Mouse (Mus musculus) inflammation-experienced regulatory T-cells, adult 16 weeks (primary cell): ENCODE data around the gene H2al1k. TPM values are rescaled to one million over a fixed set of nuclear protein-coding genes. Genes with fewer than 3 reads are reported as not detected.

Experiments used
- polyA plus RNA-seq: library from polyadenylated mRNA; unstranded; fragments of 100-300 nt; shearing (Covaris generic); gene quantifications from one replicate; pipeline ENCODE4 v1.2.1, GENCODE M21; 2017

H2al1k gene
- not detected for polyA plus RNA-seq

GRCm38 (mm10) chrX:9350327-9350726, at the start of gene H2al1k:
Gene H2al1k, plus strand, starts transcription at chrX:9350627.

Other genes with a start within 250 kb of the H2al1k start
- gene 4930402K13Rik, start 246.1 kb upstream of the H2al1k start, polyA plus RNA-seq: not detected
- gene Lancl3, start 150.7 kb upstream of the H2al1k start, polyA plus RNA-seq: 0.43 TPM
- gene Gm14862, start 93.7 kb upstream of the H2al1k start, polyA plus RNA-seq: not detected
- 0.85 TPM for gene Xk, start 77.9 kb upstream of the H2al1k start, polyA plus RNA-seq
- gene H2al1m, start 66.9 kb upstream of the H2al1k start, polyA plus RNA-seq: not detected
- gene Cybb, start 137.1 kb downstream of the H2al1k start, polyA plus RNA-seq: 65.2 TPM
- gene H2al1o, start 221.8 kb downstream of the H2al1k start, polyA plus RNA-seq: not detected